Mouse (Mus musculus) cerebellum, postnatal 36 days (tissue): Measurements from ENCODE around the gene Ambra1.

Experiments
- DNase-seq, 2 experiments: peaks; one replicate each; pipeline ENCODE4 v3.0.0; 2021 to 2022; ENCODE audit warnings: mixed read lengths in 2 of 2

The Ambra1 gene

GRCm38 (mm10) chr2:91739586-91739985 is 9.7 kb downstream of the Ambra1 start:
- DNase-seq, result no peak

DNA sequence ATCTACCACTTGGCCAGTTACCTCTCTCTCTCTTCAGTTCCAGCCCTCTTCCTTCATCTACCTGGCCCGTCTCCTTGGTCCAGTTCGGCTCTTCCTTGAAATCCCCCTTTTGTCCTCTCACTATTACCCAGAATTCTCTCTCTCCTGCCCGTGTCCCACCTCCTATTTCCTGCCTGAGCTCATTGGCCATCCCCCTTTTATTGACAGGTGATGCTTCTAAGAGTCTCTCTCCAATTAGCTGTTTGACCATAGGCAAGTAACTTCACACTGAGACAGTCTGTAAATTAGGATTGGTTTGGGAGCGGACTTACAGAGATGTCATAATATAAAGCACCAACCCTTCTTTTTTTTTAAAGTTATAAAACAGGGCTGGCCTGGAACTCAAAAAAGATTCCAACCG is 14.8 kb downstream of the Ambra1 start:
- no peak for DNase-seq

- DNase-seq, result peak in 1 of 2 experiments; percentile 16
These were observed 19.9 kb downstream of the Ambra1 start for GRCm38 (mm10) chr2:91749811-91750261.

GRCm38 (mm10) chr2:91771921-91772705 is 42.2 kb downstream of the Ambra1 start:
- DNase-seq, result peak; percentile 37 to 38

- peak; percentile 30 to 38 for DNase-seq
These were observed 43.4 kb downstream of the Ambra1 start for GRCm38 (mm10) chr2:91773309-91773708.

DNA sequence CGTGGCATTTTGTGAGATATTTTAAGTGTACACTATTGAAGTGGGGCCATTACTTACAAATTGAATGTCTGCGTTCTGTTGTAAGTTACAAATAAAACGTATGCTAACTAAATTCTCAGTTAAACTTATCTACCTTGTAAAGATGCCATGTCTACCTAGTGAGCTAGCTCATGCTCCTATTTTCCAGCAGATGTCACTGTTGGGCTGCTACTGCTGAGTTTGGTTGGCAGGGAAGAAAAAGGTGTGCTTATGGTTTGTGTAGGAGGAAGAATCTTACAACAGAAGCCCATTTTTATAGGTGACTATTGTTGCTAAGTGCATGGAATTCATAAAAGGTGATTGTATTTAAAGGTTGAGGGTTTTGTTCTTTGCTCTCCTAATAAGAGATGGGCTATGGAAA is 49.2 kb downstream of the Ambra1 start:
- DNase-seq, result peak; percentile 36 to 54

GRCm38 (mm10) chr2:91791621-91792020 is 61.7 kb downstream of the Ambra1 start:
- no peak for DNase-seq

DNA sequence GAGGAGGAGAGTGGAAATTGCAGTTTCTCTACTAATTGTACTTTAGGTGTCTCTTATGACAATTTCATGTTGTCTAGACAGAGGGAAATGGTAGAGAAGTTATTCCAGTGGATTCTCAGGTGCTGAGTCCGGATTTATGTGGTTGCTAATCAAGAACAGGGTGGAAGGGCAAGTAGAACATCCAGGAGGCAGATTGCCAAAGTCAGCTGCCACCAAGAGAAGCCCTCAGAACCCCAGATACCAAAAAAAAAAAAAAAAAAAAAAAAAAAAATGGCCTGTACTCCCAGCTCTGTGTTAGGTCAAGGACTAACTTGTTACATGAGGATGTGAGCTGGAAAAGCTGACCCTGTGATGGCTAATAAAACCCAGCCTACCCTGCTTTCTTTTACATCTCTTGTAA is 62.4 kb downstream of the Ambra1 start:
- no peak for DNase-seq

GRCm38 (mm10) chr2:91794466-91794865 is 64.5 kb downstream of the Ambra1 start:
- DNase-seq, result no peak

GRCm38 (mm10) chr2:91795091-91795490 is 65.2 kb downstream of the Ambra1 start:
- no peak for DNase-seq

GRCm38 (mm10) chr2:91811433-91811832 is 81.5 kb downstream of the Ambra1 start:
- no peak for DNase-seq

- DNase-seq, result peak in 1 of 2 experiments; percentile 12
These were observed 86.8 kb downstream of the Ambra1 start for GRCm38 (mm10) chr2:91816741-91817140.

DNA sequence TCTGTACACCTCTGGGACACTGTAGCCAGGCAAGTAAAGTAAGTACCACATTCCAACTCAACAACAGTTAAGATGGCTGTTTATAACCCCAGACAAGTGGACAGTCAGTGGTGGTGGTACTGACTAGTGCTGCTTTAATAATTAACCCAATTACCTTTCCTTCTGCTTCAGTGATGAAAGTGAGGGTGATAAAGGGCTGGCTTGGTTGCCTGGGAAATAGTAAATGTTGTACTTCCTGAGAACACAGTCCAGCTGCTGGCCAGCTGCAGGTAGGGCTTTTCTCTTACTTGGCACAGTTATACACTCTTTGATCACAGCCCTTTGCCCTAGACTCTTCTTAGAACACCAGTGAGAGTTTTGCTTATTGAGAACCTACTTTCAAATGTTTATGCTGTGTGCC is 102.3 kb downstream of the Ambra1 start:
- no peak for DNase-seq

- no peak for DNase-seq
These were observed 104.3 kb downstream of the Ambra1 start for GRCm38 (mm10) chr2:91834272-91834671.

DNA sequence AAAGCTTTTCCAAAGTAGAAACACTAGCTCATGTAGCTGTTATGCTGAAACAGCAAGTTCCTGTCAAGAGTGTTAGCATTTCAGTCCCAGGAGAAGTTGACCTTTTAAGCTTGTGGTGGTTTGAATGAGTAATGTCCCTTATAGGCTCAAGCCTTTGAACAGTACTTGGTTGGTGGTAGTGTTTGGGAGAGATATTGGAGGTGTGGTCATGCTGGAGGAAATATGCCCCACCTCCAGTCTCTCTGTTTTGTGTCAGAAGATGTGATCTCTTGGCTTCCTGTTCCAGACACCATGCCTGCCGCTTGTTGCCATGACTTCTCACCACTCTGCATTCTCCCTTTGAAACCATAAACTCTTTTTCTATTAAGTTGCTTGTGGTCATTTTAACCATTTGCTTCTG is 105.1 kb downstream of the Ambra1 start:
- no peak for DNase-seq

DNA sequence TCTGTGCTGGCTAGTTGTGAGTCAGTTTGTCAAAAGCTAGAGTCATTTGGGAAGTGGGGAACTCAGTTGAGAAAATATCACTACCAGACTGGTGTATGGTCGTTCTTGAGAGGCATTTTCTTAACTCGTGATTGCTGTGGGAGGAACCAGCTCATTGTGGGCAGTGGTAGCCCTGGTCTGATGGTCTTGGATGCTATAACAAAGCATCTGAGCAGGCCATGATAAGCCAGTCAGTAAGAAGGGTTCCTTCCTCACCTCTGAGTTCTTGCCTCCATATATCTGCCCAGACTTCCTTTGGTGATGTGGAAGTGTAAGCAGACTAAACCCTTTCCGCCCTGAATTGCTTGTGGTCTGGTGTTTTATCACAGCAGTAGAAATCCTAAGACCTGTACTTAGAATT is 105.7 kb downstream of the Ambra1 start:
- DNase-seq, result no peak

DNA sequence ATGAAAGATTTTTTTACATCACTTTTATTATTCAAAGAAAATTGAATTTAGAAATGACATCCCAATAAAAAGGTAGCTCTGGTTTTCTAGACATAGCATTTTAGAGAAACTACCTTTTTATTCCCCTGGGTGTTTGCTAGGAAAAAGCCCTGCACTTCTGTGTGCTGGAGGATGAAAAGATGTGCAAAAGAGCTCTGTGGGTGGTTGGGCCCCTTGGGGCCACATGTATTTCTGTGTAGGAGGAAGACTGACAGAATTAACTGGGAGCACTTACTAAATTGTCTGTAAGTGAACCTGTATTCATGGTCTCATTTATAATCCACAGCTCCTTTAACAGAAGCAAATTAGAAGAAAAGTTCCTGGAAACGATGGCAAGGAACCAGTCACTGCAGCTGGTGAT is 114.2 kb downstream of the Ambra1 start:
- DNase-seq, result no peak

- peak; percentile 24 to 40 for DNase-seq
These were observed 122.7 kb downstream of the Ambra1 start for GRCm38 (mm10) chr2:91852446-91853191.

DNA sequence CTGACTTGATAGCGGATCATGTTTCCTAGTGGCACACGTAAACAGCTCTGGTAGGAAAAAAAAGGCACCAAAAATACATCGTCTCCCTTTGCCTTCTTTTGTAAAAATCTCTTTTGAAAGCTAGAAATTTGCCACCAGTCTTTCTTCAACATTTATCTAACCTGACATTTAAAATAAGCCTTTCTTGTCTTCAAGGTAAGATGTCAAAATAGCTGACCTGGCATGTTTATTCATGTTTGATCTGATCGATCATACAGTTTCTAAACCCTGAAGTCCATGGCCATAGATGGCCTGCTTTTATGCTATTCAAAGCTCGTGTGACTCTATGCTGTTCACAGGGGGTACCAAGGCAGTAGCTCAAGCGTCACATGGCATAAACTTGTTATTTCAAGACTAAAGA is 124.6 kb downstream of the Ambra1 start:
- no peak for DNase-seq

DNA sequence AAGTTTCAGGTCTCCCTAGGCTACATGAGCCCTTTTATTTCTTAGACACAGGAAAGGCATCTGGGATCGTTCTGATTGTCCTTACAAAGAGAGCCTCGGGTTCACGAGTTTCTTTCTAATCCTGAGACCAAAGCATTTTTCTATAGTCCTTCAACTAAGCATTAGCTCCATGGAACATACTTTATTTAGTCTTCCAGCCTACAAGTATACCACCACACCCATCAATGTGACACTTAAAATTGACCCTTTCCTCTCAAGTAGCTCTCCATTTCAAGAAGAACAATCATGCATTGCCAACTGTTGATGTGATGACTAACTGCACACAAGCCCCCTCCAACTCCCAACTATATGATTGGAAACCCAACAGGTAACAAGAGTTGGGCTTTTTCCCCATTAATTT is 127.0 kb downstream of the Ambra1 start:
- no peak for DNase-seq

GRCm38 (mm10) chr2:91859423-91859822 is 129.5 kb downstream of the Ambra1 start:
- no peak for DNase-seq

DNA sequence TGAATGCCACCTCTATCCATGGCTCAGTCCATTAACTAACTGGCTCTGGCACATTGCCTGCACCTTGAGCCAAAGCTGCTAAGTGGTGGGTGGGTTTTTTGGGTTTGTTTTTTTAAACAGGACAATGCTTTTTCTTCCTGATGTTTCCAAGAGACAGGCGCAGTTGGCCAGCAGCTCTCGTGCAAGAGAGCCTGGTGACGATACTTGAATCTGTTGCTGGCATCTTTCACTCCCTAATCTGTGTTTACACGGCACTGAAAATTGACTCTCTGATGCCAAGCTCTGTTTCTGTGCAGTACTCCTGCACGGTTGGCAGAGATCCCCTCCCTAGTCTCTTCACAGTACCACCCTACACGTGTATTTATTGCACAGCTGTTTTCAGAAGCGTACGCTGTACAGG is 140.8 kb downstream of the Ambra1 start:
- DNase-seq, result peak; percentile 21 to 24

- no peak for DNase-seq
These were observed 141.3 kb downstream of the Ambra1 start for GRCm38 (mm10) chr2:91871225-91871624.

DNA sequence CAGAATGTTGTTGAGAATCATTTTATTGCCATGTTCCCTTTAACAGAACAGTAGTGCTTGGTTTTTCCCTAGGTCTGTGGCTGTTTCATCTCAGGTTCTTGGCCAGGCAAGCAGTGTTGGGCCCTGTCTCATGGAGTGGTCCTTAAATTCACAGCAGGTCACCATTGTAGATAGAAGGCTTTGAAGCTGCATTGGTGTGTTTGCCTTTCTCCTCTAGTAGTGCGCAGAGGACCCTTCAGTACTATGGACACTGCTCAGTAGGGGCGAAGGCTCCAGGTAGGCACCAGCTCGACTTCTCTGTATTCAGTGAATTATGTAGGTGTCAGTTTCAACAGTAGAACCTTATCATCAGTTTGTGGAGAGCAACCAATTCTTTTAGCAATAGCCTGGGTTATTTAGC is 142.7 kb downstream of the Ambra1 start:
- DNase-seq, result no peak
